Mouse (Mus musculus) urinary bladder, postnatal 10 days (tissue): ENCODE data around the gene Gm3233.
"Not testable (repeated sequence)": the region's sequence is repeated elsewhere in the genome, so short reads cannot be mapped to it uniquely, and the experiment has no call there.

Source experiments
- DNase-seq: peaks from one replicate; pipeline ENCODE4 v3.0.0; 2022; ENCODE audit warnings: low spot score

Gene Gm3233

DNA sequence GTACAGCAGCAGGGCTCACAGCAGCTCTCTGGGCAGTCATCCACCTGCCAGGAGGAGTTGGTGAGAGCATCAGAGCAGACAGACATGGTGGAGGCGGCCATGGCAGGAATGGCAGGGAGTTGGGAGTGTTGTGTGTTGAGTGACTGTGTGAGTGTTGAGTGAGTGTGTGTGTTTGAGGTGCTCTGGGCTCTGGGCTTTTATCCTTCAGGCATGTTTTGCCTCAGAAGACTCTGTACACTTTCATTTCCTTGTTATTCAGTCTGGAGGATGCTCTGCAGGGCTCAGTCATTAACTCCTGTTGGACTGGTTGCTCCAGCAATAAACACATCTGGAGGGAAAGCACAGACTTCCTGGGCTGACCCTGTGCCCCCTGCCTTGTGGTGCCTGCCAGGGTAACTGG is at the start of gene Gm3233:
Gm3233 (minus strand) TSS at position 101 of the 400 bp plus-strand sequence.
- DNase-seq, result not testable (repeated sequence)

- no peak for DNase-seq
These were observed 44.6 kb upstream of the Gm3233 start for GRCm38 (mm10) chr10:77804095-77804494.

DNA sequence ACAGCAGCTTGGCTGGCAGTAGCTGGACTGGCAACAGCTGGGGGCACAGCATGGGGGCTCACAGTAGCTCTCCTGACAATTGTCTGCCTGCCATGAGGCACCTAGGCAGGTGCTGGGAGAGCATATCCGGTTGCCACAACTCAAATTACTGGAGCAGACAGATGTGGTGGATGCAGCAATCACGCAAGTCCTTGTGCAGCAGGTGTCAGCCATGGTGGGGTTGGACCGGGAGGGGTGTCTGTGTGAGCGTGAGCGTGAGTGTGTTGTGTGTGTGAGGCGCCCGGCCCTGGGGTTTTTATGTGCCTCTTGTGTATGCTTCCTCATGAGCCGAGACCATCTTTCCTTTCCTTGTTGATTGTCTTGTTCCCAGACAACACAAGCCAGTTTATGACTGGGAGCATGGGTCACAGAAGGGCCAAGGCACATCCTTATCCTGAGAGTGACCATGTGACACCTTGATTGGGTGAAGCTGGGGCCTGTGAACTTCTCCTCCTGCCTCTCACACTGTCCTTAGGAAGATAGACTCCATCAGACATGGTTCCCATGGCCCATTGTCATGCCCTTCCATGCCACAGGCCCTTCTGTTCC is 39.5 kb upstream of the Gm3233 start, which contains the start of gene Gm19668:
Gm19668 (minus strand) TSS at position 213 of the 588 bp plus-strand sequence.
- DNase-seq, result no peak

GRCm38 (mm10) chr10:77798164-77798920 is 38.9 kb upstream of the Gm3233 start:
- DNase-seq, result not testable (repeated sequence)

GRCm38 (mm10) chr10:77797677-77798076 is 38.2 kb upstream of the Gm3233 start:
- no peak for DNase-seq

GRCm38 (mm10) chr10:77794976-77795375 is 35.5 kb upstream of the Gm3233 start, which contains the start of gene Gm9639:
Gene Gm9639 (minus strand): TSS chr10:77795076.
- DNase-seq, result no peak

DNA sequence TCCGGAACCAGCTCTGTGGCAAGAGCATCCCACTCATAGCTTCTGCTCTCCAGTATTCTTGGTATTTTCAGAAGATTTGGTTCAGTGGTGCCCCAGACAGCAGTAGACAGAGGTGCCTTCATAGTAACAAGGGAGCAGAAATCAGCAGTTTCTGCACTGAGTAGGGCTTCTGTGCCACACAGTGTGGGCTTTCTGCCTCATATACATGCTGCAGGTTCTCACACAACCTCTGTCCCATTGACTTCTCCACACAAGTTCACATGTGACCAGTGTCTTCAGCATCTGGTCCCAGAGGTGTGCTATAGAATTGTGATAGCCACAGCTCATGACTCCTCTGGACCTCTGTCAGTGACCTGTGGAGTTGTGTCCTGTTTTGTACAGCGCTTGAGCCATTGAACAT is 29.1 kb upstream of the Gm3233 start:
- no peak for DNase-seq

- DNase-seq, result not testable (repeated sequence)
These were observed 28.4 kb upstream of the Gm3233 start, which contains the start of gene Gm7137 for GRCm38 (mm10) chr10:77787876-77788275. Gene Gm7137 (minus strand): TSS chr10:77788200.

DNA sequence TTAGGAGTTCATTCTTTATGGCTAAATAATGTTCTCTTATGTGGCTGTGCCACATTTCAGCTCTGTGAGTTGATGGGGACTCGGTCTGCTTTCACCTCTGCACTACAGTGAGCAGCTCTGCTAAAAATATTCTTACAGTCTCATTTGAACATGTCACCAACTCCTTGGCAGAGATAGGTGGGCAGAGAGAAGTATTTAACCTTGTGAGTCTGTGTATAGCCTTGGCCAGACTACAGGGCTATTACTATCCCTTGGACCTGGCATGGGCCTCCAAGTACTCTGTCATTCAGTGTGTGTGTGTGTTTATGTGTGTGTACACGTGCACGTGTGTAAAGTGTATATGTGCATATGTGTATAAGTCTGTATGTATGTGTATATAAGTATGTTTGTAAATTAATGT is 23.9 kb upstream of the Gm3233 start:
- not testable (repeated sequence) for DNase-seq

GRCm38 (mm10) chr10:77782442-77782841 is 23.0 kb upstream of the Gm3233 start, which contains the start of gene Gm3250:
Gene Gm3250 (minus strand): TSS chr10:77782542.
- DNase-seq, result not testable (repeated sequence)

- DNase-seq, result not testable (repeated sequence)
These were observed 17.4 kb upstream of the Gm3233 start, which contains the start of gene Gm7138 for GRCm38 (mm10) chr10:77776844-77777243. Gene Gm7138 (minus strand): TSS chr10:77776944.

DNA sequence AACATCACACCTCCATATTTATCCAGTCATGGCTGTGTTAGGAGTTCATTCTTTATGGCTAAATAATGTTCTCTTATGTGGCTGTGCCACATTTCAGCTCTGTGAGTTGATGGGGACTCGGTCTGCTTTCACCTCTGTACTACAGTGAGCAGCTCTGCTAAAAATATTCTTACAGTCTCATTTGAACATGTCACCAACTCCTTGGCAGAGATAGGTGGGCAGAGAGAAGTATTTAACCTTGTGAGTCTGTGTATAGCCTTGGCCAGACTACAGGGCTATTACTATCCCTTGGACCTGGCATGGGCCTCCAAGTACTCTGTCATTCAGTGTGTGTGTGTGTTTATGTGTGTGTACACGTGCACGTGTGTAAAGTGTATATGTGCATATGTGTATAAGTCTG is 12.7 kb upstream of the Gm3233 start:
- DNase-seq, result not testable (repeated sequence)

- DNase-seq, result not testable (repeated sequence)
These were observed 11.7 kb upstream of the Gm3233 start, which contains the start of gene Gm3238 for GRCm38 (mm10) chr10:77771225-77771624. Gene Gm3238 (minus strand): TSS chr10:77771325.

GRCm38 (mm10) chr10:77769727-77770126 is 10.2 kb upstream of the Gm3233 start:
- DNase-seq, result no peak

DNA sequence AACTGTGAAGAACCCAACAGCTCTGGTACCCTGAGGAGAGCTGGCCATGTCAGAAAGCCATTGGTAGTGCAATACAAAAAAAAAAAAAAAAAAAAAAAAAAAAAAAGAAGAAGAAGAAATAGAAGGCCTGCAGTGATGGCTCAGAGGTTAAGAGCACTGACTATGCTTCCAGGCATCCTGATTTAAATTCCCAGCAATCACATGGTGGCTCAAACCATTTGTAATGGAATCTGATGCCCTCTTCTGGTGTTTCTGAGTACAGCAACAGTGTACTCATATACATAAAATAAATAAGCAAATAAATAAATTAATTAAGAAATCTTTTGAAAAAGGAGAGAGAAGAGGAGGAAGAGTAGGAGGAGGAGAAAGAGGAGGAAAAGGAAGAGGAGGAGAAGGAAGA is 6.0 kb downstream of the Gm3233 start:
- no peak for DNase-seq

DNA sequence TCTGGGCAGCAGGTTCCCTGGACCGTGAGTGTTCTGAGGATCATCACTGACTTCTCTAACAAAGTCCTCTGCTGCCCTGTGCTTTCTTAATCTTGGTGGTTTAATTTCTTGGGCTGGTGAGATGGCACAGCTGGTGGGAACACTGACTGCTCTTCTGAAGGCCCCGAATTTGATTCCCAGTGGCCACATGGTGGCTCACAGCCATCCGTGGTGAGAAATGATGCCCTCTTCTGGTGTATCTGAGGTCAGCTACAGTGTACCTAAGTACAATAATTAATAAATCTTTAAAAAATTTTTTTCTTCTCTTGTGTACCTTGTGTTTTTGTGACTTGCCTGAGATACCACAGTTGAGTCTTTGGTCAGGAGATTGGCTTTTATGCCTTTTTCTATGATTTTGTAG is 7.2 kb downstream of the Gm3233 start:
- not testable (repeated sequence) for DNase-seq

- not testable (repeated sequence) for DNase-seq
These were observed 8.2 kb downstream of the Gm3233 start, which contains the start of gene Gm9736 for GRCm38 (mm10) chr10:77751254-77751653. Gene Gm9736 (minus strand): TSS chr10:77751354.

GRCm38 (mm10) chr10:77750686-77751085 is 8.8 kb downstream of the Gm3233 start:
- not testable (repeated sequence) for DNase-seq

GRCm38 (mm10) chr10:77741924-77742688 is 17.4 kb downstream of the Gm3233 start, which contains the start of gene Gm18596:
Gene Gm18596 (minus strand): TSS chr10:77742638.
- not testable (repeated sequence) for DNase-seq

DNA sequence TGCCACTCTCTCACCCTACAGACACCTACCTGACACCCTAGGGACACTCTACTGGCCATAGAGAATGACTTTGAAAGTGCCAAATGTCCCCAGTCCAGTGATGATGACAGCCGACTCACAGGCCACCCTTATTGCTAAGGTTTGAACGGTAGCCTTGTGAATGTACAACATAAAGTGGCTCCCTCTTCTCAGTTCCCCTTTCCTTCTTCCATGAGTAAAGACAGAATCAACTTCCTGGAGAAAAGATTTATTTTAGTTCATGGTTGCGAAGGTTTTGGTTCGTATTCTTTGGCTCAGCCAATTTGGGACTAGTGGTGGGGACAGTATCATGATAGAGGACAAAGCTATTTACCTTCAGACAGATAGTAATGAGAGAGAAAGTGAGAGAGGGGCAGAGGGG is 20.6 kb downstream of the Gm3233 start:
- DNase-seq, result no peak

- no peak for DNase-seq
These were observed 23.6 kb downstream of the Gm3233 start for GRCm38 (mm10) chr10:77735928-77736327.

DNA sequence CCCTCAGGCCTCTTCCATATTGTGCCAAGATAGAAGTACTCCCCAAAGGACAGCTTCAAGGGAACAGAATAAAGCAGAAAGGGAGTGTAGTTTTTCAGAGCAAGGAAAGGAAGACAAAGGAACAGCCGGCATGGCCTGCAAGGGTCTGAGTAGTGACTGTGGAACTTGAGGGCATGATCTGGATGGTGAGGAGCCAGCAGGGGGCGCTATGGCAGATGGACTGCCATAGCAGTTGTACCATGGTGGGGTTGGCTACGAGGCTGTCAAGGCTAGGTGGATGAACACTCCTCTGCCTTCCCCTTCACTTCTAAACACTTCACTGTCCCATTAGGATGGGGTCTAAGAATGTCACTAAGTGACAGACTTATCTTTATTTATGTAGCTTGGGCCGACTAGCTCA is 30.2 kb downstream of the Gm3233 start:
- DNase-seq, result no peak
